Mouse (Mus musculus) T-helper 1 cell (primary cell): ENCODE data around the gene Adgrg2.

Experiments used
- in situ Hi-C: fragments of 300-600 bp; cut with MboI, MseI; formaldehyde crosslinking; loops from one replicate; pipeline ENCODE4 v1.15.1; 2025; ENCODE audit warnings: high pct_unique_total_duplicates

The Adgrg2 gene

DNA sequence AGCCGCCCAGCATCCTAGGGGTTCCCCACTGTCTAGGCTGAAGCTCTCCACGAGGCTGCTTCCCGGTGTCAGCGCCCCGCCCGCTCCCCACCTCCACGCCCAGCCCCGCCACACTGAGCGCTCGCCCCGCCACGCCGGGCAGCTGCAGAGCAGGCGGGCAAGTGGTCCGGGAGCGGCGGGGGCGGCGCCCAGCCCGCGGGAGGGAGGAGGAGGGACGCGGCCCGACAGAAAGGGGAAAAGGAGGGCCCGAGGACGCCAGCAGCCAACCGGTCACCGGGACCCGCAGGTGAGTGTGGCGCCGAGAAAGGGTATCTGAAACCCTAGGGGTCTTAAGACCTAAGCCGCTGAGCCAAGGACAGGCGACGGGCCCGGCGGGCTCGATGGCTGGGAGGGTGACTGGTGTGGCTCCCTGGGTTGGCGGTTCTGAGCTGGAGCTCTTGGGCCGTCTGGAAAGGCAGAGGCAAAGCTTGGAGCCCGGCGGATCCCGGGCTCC lies at the start of gene Adgrg2:
TSS of gene Adgrg2 (plus strand) at position 227 of the 493 bp plus-strand sequence.
- in situ Hi-C loops: no loop called here

DNA sequence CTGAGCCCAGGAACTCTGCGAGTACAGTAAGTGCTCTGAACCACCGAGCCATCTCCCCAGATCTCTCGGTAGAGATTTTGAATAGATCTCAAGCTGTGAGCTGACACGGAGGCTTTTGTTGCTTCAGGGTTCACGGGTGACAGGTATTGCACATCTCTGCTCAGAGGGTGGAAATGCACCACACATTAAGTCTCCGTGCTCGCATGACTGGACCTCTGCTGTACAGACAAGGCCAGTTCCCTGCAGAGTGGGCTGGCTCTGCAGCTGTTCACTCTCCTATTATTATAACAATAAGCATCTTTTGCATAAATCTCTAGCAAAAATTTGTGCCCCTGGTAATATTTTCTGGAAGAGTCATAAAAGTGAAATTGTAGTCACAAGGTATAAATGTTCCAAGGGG lies 39.5 kb upstream of the Adgrg2 start:
- in situ Hi-C loops: no loop called here

DNA sequence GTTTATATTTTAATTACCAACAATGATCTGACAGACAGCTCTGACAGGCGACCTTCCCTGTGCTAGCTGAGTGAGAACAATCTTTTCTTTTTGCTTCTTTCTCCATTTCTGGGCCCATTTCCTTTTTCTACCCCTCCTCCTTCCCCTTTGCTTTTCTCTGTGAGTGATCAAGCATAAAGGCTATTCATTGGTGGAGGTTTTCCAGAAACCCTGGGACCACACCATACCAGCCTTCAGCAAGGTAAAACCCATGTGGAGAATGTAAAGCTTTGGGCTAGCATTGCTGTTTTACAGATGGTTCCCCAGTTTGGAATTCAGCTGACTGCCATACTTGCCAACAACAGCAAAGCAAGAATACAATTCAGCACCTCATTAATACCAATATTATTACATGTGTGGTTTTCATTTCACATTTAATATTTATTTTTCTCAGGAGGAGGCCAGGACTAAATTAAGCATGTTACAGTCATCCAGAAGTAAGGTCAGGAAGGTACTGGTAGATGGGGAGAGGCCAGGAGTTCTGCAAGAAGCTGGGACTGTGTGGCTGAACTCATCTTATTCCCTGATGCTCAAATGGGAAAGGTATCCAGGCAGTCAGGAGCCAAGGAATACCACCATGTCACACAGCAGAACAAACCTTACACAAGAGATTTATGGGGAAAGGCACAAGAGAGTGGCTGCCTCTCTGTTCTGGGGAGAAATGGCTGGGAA lies 38.4 kb upstream of the Adgrg2 start:
- in situ Hi-C loops: no loop called here

DNA sequence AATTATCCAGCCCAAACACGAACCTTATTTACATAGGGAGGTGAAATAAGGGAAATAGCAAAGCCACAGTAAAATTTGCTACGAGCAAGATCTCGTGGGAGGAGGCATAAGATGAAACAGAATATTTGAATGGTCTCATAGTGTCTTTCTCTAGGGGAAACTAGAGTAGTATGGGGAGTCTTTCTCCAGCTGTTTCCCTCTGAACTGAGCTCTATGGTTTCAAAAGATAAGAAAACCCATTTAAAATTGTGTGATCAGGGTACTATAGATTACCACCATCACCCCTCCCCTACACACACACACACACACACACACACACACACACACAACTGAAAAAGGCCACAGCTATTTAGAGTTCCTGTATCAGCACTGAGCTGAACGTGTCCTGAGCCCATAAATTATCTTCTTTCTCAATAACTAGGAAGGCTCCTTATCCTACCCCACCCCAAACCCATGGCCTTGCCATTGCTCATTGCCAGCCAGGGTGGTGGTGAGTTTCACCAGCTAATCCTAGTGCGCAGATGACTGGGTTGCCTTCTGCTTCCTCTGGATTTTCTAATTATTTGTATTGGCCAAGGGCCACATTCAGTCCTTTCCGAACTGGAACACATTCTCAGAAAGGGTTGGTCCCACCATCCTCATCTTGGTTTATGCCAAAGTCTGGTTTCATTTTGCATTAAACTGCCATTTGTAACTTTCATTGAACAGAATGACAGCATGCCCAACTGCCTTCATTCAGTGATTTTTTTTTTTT lies 5.6 kb upstream of the Adgrg2 start:
- in situ Hi-C loops: no loop called here

DNA sequence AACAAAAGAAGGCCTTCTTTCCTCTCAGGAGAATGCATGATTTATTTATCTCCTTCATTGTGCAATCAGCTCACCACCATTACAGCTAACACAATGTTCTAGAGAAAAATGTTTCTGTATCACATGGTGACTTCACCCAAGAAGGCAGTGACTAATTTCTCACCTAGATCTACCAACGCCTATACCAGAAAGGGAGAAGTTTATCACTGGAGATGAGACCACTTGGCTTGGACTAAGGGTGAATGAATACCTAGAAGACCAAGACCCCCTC lies 5.1 kb upstream of the Adgrg2 start:
- in situ Hi-C loops: no loop called here

DNA sequence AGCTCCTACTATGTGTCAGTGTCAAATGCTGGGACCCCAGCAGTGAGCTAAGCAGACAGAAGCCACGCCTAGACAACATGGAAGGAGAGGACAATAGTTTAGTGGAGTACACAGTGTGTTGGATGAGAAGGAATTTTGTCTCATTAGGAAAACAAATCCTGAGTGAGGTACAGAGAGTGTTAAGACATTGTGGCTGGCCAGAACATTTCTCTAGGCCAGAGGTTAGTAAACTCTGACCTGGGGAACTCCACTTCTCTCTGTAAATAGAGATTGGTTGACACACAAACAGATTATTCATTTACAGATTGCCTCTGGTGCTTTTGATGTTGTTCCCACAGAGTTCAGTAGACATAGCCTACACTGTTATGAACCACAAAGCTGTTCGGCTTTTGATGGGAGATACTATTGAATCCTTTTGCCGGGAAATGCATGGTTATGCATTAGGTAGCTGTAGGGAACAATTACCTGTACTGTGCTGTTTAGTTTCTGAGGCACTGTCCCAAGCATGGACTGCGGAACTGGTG lies 22.5 kb downstream of the Adgrg2 start:
- in situ Hi-C loops: no loop called here

DNA sequence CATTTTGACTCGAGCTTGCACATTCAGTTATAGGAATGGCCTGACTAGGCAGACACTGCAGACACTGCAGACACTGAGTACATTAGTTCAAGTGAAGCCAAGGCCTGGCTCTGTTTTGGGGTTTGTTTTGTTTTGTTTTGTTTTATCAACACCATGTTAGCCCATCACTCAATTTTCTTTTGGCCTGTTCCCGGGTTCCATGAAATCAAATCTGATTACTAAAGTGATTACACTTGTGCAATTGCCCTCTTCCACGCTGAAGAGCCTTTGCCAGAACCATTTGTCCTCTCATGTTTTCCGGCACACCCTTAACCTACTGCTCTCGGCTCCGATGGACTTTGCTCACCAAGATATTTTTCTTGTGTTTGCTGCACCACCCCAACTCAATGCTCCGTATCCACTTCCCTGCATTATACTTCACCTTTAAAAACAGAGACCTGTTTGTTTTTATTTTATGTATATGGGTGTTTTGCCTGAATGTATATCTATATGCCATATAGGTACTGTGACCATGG lies 23.4 kb downstream of the Adgrg2 start:
- in situ Hi-C loops: no loop called here

DNA sequence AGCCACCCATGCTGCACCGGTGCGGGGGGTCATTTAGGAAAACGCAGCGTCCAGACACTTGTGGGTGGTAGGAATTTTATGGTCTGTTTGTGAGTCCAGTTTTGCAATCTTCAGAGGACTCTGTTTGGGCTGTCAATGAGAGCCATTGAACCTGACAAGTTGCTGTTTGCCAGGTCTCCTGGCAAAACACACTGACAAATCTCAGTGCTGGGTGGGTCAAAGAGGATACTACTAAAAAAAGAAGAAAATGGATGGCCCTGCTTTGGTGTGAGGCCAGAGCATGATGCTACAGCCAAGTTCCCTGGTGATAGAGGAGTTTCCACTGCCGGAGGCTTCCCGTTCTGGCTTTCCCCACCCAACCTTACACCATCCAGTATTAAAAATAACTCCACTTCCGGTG lies 27.9 kb downstream of the Adgrg2 start:
- in situ Hi-C loops: no loop called here

DNA sequence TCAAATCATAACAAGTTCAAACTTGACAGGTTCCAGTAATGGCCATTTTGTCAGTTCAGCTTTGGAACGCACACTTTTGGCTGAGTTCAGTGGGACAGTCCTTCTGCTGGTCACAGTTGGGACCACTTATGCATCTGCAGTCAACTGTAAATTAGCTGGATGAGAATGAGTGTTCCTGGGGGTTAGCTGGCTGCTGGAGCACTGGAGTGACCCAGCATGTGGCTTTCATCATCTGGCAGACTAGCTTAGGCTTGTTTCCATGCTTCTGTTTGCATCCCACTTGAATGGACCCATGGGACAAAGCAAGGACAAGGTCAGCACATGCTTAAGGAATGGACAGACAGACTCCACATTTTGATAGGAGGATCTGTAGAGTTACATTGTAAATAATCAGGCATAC lies 33.2 kb downstream of the Adgrg2 start:
- in situ Hi-C loops: no loop called here

DNA sequence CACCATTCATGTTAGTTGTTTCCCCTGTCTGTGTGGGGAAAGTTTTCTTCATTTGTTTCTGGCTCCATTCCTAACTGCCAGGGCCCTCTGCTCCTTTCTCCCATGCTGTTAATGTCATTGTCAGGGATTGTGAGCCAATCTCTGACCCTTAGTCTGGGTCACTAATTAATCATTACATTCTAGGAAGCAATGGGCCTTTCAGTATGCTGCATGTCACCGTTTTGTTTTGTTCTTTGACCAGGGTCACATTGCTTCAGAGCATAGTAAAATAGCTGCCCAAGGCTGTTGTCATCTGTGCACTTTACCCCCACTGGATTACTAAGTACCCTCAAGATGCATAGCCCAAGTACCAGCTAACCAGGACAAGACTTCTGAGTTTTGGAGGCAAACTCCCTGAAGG lies 36.0 kb downstream of the Adgrg2 start:
- in situ Hi-C loops: no loop called here

DNA sequence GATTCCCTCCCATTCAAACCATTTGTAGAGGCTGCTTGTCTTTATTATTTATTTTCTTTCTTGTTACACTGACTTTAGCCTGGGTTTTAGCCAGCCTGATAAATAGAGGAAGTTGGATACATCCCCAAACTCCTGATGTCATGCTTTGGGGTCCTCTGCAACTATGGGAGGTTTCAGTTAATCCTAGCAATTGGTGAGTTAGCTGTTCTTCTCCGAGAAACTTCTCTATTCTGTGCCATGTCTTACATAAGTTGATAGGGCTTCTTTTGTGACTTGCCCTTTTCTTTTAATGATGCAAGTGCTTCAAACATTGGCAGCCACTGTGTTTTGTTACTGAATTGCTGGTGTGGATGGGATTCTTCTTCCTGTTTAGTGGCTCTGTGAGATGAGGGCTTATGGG lies 36.4 kb downstream of the Adgrg2 start:
- in situ Hi-C loops: no loop called here

DNA sequence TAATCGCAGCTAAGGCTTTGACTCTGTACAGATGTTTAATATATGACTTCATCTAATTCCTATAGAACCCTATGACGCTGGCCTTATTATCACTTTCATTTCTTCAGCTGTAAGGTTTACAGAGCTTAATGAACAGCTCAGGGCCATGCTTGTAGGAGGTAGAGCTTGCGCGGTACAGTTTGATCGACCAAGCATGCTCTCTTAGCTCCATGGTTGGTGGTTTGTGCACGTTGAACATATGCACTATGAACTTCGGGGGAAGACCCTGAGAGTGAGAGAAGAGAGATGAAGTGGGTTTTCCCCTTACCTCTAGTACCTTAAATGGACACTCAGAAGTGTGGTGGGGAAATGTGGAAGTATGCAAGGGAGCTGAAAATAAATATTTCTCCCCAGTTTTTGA lies 41.7 kb downstream of the Adgrg2 start:
- in situ Hi-C loops: no loop called here

DNA sequence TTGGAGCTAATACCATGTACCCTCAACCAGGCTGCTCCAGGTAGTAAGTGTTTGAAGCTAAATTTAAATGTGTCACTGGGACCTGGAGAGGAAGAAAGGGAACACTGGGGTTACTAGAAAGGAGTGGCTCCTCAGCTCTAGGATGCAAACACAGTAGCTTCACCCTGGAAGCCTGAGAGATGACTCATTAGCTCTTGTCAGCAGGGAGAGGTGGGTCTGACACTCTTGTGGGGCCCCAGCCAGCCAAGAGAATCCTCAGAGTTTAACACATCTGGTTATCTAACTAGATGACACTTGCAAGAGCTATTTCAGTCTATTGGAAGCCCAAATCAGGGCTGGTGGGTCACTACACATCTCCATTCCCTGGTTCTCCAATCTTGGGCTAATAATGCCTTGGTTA lies 50.8 kb downstream of the Adgrg2 start:
- in situ Hi-C loops: loop anchor here (5.0 kb wide), 1 partner anchor 591 kb away; no protein-coding TSS in a partner anchor

DNA sequence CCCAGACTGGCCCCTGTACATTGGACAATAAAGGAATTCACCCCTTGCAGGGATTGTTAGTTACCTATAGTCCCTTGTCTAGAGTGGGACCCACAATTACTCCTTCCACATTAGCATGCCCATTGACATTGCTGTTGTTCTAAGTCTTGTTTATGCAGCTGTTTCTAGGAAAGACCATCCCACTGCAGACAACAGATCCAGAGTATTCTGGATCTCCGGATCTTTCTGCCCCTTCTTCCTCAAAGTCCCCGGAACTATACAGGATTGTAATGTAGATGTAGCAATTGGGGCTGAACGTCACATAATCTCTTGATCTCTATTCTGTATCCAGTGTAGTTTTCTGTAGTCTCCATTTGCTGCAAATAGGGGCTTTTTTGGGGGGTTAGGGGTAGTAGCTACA lies 57.9 kb downstream of the Adgrg2 start:
- in situ Hi-C loops: no loop called here

DNA sequence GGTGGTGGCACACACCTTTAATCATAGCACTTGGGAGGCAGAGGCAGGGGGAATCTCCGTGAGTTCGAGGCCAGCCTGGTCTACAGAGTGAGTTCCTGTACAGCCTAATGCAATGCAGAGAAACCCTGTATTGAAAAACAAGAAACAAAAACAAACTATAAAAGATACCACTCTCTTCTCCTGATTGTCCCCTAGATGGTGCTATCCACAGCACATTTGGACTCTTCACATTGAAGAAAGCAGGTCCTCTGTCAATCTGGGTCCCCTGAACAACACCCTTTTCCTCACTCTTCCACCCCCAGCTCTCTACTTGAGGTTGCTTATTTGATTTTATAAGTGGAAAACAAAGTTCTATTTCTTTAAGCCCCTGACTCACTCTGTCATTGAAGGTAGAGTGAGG lies 58.9 kb downstream of the Adgrg2 start:
- in situ Hi-C loops: no loop called here

DNA sequence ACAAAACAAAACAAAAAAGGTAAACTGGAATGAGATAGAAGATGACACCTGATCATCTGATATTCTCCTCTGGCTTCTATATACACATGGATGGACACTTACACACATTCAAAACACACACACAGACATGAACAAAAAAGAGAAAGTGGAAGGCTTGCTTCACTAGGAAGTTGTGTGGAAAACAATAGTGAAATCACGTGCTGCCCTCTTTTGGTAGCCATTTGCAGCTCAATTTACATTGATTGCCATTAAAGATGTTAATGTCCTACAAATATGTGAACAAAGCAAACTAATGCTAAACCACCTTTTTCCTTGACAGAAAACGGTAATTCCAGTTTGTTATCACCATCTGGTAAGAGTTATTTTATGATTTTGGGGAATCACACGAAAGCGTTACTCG lies 65.2 kb downstream of the Adgrg2 start:
- in situ Hi-C loops: no loop called here

DNA sequence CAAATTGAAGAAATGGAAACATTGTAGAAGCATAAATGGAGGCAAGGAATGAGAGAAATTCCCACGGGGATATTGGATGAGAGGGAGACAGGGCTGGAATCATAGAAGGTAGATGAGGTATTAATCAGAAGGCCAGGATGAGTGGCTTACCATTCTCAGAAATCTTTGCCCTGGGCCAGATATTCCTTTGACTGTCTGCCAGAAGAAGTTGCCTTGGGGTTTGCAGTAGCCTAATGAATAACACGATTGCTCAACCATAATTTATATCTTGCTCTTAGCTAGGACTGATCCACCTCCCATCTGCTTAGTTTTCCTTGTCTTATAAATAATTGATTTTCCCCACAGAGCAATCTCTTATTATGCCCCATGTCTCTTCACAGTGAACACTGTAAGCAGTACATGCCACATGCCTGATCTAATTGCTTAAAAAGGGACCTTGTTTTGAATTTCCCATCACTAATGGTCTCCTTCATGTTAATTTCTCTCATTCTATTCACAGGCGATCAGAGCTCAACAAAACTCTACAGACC lies 80.8 kb downstream of the Adgrg2 start:
- in situ Hi-C loops: no loop called here

DNA sequence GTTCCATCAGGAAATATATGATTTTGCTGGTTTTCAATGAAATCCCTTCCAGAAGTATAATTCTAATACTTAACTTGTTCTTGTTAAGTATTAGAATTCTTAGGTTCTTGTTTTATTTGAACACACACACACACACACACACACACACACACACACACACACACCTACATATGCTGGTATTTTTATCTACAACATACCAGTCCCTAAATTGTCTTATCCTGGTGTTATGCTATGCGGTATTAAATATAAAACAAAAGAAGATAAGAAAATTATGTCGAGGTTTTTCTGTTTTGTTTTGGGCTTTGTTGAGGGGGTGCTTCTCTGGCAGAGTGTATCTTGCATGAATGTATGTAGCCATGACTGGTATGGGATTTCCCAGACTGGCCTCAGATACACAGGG lies 99.3 kb downstream of the Adgrg2 start:
- in situ Hi-C loops: loop anchor here (10.0 kb wide), 1 partner anchor 115 kb away; no protein-coding TSS in a partner anchor

DNA sequence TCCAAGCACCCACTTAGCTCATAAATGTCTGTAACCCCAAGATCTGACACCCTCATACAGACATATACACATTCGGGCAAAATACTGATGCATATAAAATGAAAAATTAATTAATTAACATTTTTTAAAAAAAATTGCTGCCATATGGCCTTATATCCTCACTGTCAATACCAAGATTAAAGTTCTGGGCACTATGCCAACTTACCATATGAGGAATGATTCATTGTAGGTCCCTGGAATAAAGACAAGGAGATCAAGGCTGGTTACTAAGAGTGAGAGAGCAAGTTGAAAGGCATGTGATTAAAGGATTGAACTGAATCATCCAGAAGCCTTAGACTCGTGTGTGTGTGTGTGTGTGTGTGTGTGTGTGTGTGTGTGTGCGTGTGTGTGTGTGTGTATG lies 103.8 kb downstream of the Adgrg2 start:
- in situ Hi-C loops: loop anchor here (10.0 kb wide), 1 partner anchor 110 kb away; no protein-coding TSS in a partner anchor

DNA sequence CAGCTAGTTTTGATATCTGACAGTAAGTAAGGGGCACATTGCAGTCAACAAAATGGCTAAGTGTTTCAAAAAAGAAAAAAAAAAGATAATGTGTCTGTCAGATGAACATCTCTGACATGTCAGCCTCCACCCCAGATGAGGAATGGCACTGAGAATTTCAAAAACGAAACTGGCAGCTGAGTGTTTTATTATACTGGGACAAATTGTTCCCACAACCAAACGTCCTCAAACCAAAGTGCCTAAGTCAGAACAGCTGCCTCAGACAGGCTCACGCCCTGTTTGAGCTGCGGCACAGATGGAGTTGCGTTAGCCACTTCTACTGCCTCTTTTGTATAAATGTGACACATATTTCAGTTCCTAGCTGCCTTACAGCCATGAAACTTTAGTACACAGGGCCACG lies 104.4 kb downstream of the Adgrg2 start:
- in situ Hi-C loops: loop anchor here (10.0 kb wide), 1 partner anchor 110 kb away; no protein-coding TSS in a partner anchor

DNA sequence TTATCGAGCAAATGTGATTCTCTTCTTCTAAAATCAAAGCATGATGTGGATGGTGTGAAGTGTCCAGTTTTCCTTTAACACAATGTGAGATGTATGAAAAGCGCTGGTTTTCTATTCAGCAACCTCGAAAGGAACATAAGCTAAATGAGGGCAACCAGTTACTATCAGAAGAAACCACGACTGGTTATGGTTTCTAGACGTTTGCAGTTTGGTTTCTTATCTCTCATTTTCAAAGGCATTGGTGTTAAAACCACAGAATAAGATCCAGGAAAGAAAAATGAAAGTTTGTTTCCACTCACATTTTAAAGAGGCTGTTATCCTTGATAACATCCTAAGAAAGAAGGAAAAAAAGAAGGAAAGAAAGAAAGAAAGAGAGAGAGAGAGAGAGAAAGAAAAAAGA lies 106.0 kb downstream of the Adgrg2 start:
- in situ Hi-C loops: loop anchor here (10.0 kb wide), 1 partner anchor 108 kb away; no protein-coding TSS in a partner anchor

DNA sequence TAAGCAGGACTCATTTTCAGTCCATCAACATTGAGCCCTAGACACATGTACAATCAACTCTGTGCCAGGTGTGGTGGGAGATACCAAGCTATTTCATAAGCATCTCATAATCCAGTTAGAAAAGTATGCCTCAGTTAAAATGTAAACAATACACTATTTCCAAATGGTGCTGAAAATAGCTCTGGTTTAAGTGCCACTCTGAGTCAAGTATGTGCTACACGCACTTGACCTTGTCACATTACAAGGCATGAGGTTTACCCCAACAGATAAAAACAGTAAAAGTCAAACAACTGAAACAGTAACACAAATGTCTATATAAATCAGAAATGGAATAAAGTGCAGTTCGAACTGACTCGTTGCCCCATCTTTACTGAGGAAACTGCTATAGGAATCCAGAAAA lies 110.6 kb downstream of the Adgrg2 start:
- in situ Hi-C loops: no loop called here

DNA sequence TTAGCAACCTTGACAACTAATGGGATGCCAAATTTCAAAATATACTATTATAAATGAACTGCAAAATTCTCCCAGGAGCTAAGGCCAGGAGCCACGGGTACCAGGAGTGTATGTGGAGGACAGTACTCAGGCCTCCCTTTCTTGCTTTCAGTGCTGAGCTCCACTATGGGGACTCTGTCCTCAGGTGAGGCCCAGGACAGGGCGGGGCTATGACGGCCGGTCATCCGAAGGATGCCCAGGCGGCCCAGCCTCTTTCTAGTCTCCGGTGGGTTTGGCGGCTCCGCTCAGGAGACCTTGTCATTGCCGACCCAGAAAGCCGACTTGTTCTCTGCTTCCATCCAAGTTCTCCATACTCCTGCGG lies 111.2 kb downstream of the Adgrg2 start:
- in situ Hi-C loops: no loop called here
